Comparison of ENCODE assay signal across 1 mouse cellular context in genomic region chr9:63737426-63737931, GRCm38 (mm10).
A peak's percentile ranks its signal among the peaks of the same experiment; 100 is the strongest.
TF ChIP-seq lines count a peak whose summit lies in the region.

No protein-coding gene starts in this region.

TF ChIP-seq in CH12.LX, 34 proteins besides CTCF, POLR2A, EP300 and RAD21 (continued from another document):
- peak; percentile 75 for TF ChIP-seq MAX (IDR thresholded peaks at IDR 0.05; ENCODE audit: low read length)
- TF ChIP-seq CHD1 (IDR thresholded peaks at IDR 0.05; ENCODE audit: low read depth, low read length) = no peak
- TF ChIP-seq MEF2A (IDR thresholded peaks at IDR 0.05; ENCODE audit: borderline replicate concordance, low read depth, low read length) = peak; percentile 92
- TF ChIP-seq KAT2A (IDR thresholded peaks at IDR 0.05; ENCODE audit: insufficient replicate concordance, low read length) = no peak
- no peak for TF ChIP-seq TBP (conservative IDR thresholded peaks at IDR 0.05; ENCODE audit: low read depth, low read length)
- peak; percentile 47; the same call in 1 of the 2 replicates for TF ChIP-seq ZNF384 (IDR thresholded peaks at IDR 0.05; ENCODE audit: low read depth, low read length)
- no peak for TF ChIP-seq JUND (conservative IDR thresholded peaks at IDR 0.05; ENCODE audit: low read depth, low read length)
- 0 out of 2 replicates have a peak, but pooled peaks have one; percentile 12 for TF ChIP-seq JUN (IDR thresholded peaks at IDR 0.05; ENCODE audit: insufficient read depth, low read depth, low read length)
- 0 out of 2 replicates have a peak, but pooled peaks have one; percentile 18 for TF ChIP-seq UBTF (IDR thresholded peaks at IDR 0.05; ENCODE audit: low read depth, low read length)
- peak; percentile 97 for TF ChIP-seq BHLHE40 (IDR thresholded peaks at IDR 0.05; ENCODE audit: low read depth, low read length)
- TF ChIP-seq ETS1 (conservative IDR thresholded peaks at IDR 0.05; ENCODE audit: low read depth, low read length) = peak; percentile 98
- peak; percentile 50; the same call in 1 of the 2 replicates for TF ChIP-seq MAZ (IDR thresholded peaks at IDR 0.05; ENCODE audit: low read depth, low read length)
- TF ChIP-seq USF2 (conservative IDR thresholded peaks at IDR 0.05; ENCODE audit: low read depth, low read length) = no peak
- no peak for TF ChIP-seq HCFC1 (IDR thresholded peaks at IDR 0.05; ENCODE audit: low read depth, low read length)
- TF ChIP-seq SIN3A (IDR thresholded peaks at IDR 0.05; ENCODE audit: low read length) = no peak
- TF ChIP-seq MXI1 (IDR thresholded peaks at IDR 0.05; ENCODE audit: low read depth, low read length) = no peak
- TF ChIP-seq TCF12 (IDR thresholded peaks at IDR 0.05; ENCODE audit: low read depth, low read length) = peak; percentile 98
- TF ChIP-seq RCOR1 (conservative IDR thresholded peaks at IDR 0.05; ENCODE audit: low read depth, low read length) = peak; percentile 89
- TF ChIP-seq PAX5 (IDR thresholded peaks at IDR 0.05; ENCODE audit: low read length) = no peak
- TF ChIP-seq NRF1 (IDR thresholded peaks at IDR 0.05; ENCODE audit: low read depth, low read length) = 0 out of 2 replicates have a peak, but pooled peaks have one; percentile 22
